8 mouse cellular contexts compared by ENCODE assay signal in the genomic region with DNA sequence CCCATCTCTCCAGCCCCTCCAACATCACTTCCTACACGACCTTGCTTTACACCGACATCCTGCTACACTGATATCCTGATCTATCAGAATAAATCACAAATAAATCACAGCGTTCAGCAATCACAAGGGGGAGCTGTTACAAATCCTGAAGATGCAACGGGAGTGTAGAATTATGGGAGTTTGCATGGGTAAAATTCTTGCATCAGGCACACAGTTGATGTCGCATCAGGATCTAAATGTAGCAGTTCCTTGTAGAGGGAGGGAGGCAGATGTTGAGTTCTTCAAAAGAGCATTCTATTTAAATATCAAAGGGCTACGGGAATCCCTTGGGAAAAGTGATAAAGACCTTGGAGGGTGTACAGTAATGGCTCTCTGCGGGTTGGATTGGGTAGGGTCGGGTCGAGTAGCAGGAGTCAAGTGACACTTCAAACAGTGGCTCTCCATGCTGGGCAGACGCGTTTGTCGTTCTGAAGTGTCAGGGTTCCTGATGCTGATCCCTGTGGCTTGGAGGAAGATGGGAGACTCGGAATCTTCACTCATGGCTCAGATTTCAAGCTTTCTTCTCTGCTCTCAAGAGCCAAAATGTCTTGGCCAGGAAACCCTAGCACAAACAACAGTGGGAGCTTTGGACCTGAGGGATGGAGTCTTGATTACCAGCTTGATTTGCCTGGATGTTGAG. TPM values are rescaled to one million over a fixed set of nuclear protein-coding genes. Genes with fewer than 3 reads are reported as not detected.
DNase-seq lines count a peak whose midpoint lies in the region; ATAC-seq lines count a peak whose summit lies in the region.

No protein-coding gene starts in this region.

- no peaks in the 10 kb centered on the region for H3K36me3 ChIP-seq in heart, embryonic 12.5 days
- H3K36me3 ChIP-seq in hindbrain, embryonic 11.5 days (ENCODE audit: control insufficient read depth, insufficient read depth, low read length) = no peaks in the 10 kb centered on the region
- H3K36me3 ChIP-seq in midbrain, embryonic 16.5 days (ENCODE audit: control insufficient read depth, insufficient read depth, low read length) = no peaks in the 10 kb centered on the region

- H3K27me3 ChIP-seq in heart, embryonic 12.5 days (replicated peaks) = peaks cover 62% of the 10 kb centered on the region
- H3K27me3 ChIP-seq in hindbrain, embryonic 11.5 days (ENCODE audit: control insufficient read depth, insufficient read depth, low read length) = peaks cover 3% of the 10 kb centered on the region; the same call in 1 of the 2 replicates
- peaks cover 2% of the 10 kb centered on the region; the same call in 1 of the 2 replicates for H3K27me3 ChIP-seq in midbrain, embryonic 16.5 days (ENCODE audit: control insufficient read depth, insufficient read depth, low read depth, low read length)

- DNase-seq in heart, postnatal 25 days (ENCODE audit: low spot score) = no peak
- peak; percentile 56 for DNase-seq in WW6 (ENCODE audit: low read depth, low spot score)
- peak; percentile 48 for DNase-seq in hindbrain, embryonic 11.5 days (ENCODE audit: low spot score)
- DNase-seq in testis, postnatal 10 days (ENCODE audit: low spot score) = no peak
- DNase-seq in adrenal gland, adult (ENCODE audit: inconsistent age in 2 of 2, low spot score in 1 of 2) = no peak
- no peak for DNase-seq in gastrocnemius, postnatal 25 days

- 3% methylated on average over 13 of the region's 13 CpGs for WGBS in heart, embryonic 12.5 days
- 14% methylated on average over 13 of the region's 13 CpGs for WGBS in hindbrain, embryonic 11.5 days
- 10% methylated on average over 13 of the region's 13 CpGs for WGBS in midbrain, embryonic 16.5 days

- no peaks in the 10 kb centered on the region; the same call in 1 of the 2 replicates for H3K9me3 ChIP-seq in heart, embryonic 12.5 days (replicated peaks)
- no peaks in the 10 kb centered on the region for H3K9me3 ChIP-seq in hindbrain, embryonic 11.5 days (ENCODE audit: control insufficient read depth, low read length)
- no peaks in the 10 kb centered on the region for H3K9me3 ChIP-seq in midbrain, embryonic 16.5 days (replicated peaks; ENCODE audit: control insufficient read depth, low read length, poor library complexity, severe bottlenecking)

- H3K4me2 ChIP-seq in heart, embryonic 12.5 days = peak overlapping the region; percentile 52
- peak overlapping the region; percentile 34 for H3K4me2 ChIP-seq in hindbrain, embryonic 11.5 days (replicated peaks; ENCODE audit: low read depth, low read length)
- peak overlapping the region; percentile 52 for H3K4me2 ChIP-seq in midbrain, embryonic 16.5 days (ENCODE audit: low read length)

- no peak overlapping the region for H3K27ac ChIP-seq in heart, embryonic 12.5 days (ENCODE audit: poor library complexity, severe bottlenecking)
- H3K27ac ChIP-seq in hindbrain, embryonic 11.5 days (ENCODE audit: low read depth, low read length) = no peak overlapping the region
- no peak overlapping the region; the same call in 1 of the 2 replicates for H3K27ac ChIP-seq in midbrain, embryonic 16.5 days (ENCODE audit: low read length)

- peaks cover 15% of the 10 kb centered on the region; the same call in 1 of the 2 replicates for H3K4me1 ChIP-seq in heart, embryonic 12.5 days (replicated peaks)
- no peaks in the 10 kb centered on the region; the same call in 1 of the 2 replicates for H3K4me1 ChIP-seq in hindbrain, embryonic 11.5 days (replicated peaks; ENCODE audit: control insufficient read depth, insufficient read depth, low read length)
- peaks cover 10% of the 10 kb centered on the region for H3K4me1 ChIP-seq in midbrain, embryonic 16.5 days (ENCODE audit: control insufficient read depth, insufficient read depth, low read length)

- H3K4me3 ChIP-seq in heart, embryonic 12.5 days = peak overlapping the region; percentile 27; the same call in 1 of the 2 replicates
- no peak overlapping the region for H3K4me3 ChIP-seq in hindbrain, embryonic 11.5 days (ENCODE audit: low read depth, low read length)
- H3K4me3 ChIP-seq in midbrain, embryonic 16.5 days (ENCODE audit: low read depth, low read length) = peak overlapping the region; percentile 15

- no peak overlapping the region for H3K9ac ChIP-seq in heart, embryonic 12.5 days
- no peak overlapping the region for H3K9ac ChIP-seq in hindbrain, embryonic 11.5 days (ENCODE audit: low read depth, low read length)
- H3K9ac ChIP-seq in midbrain, embryonic 16.5 days (ENCODE audit: low read depth, low read length) = 0 out of 2 replicates have a peak overlapping the region, but pooled peaks have one; percentile 34

- no peak for ATAC-seq in heart, embryonic 12.5 days (ENCODE audit: insufficient number of reproducible peaks, low FRiP score)
- peak; percentile 38; the same call in 1 of the 2 replicates for ATAC-seq in hindbrain, embryonic 11.5 days (ENCODE audit: low FRiP score)
- ATAC-seq in midbrain, embryonic 16.5 days = no peak

- intact Hi-C loops in heart, postnatal 25 days (cut with DNase I) = no loop called here

RNA-seq across cellular contexts. Expression of gene Bcas1, which starts 16.0 kb away (rescaled TPM):
- 0.74 and 1.1 TPM in 2 replicates for polyA plus RNA-seq in heart, embryonic 12.5 days (2016; fragmentation: Nextera tagmentation; extraction: Ambion mirVana)
- under 1 TPM; 0.11 to 0.23 TPM for total RNA-seq in heart, postnatal 25 days (2021)
- polyA plus RNA-seq in hindbrain, embryonic 11.5 days (2014; fragmentation: Nextera tagmentation; extraction: Ambion mirVana) = 1.8 and 1.9 TPM in 2 replicates
- 7.2 and 9.9 TPM in 2 replicates for polyA plus RNA-seq in midbrain, embryonic 16.5 days (2015; fragmentation: Nextera tagmentation; extraction: Ambion mirVana)
- total RNA-seq in gastrocnemius, postnatal 25 days (2021) = 1 to 10 TPM; 1.7 to 1.9 TPM

Comparison
In these comparisons a context has a peak if more than half of its experiments do, and no peak if none do; other contexts are left out.
1. DNase-seq: peak in WW6 (single experiment) and hindbrain, embryonic 11.5 days (single experiment); none in heart, postnatal 25 days (single experiment), testis, postnatal 10 days (single experiment), adrenal gland, adult (0 of 2) and gastrocnemius, postnatal 25 days (single experiment).
2. Peak in every context shown above with its lines, with median percentiles within 50 percentile points of each other: H3K4me2 ChIP-seq.